Mouse (Mus musculus) limb, embryonic 12.5 days (tissue): Measurements from ENCODE around the gene Lemd2. TPM values are rescaled to one million over a fixed set of nuclear protein-coding genes. Genes with fewer than 3 reads are reported as not detected.
"Not testable (repeated sequence)": the region's sequence is repeated elsewhere in the genome, so short reads cannot be mapped to it uniquely, and the experiment has no call there.

Source experiments
- ATAC-seq: fragments of 200-750 bp; cut with Nextera tagmentation; 2 replicates; pipeline ENCODE4 v1.8.0; 2017; ENCODE audit warnings: low read depth, moderate TSS enrichment; ENCODE audit not compliant: insufficient number of reproducible peaks, insufficient read depth, low FRiP score, low TSS enrichment
- H3K27ac ChIP-seq: fragments of 300-500 bp; sonication (generic); 2 replicates; pipeline ENCODE4 v1.5.1; 2016; ENCODE audit warnings: mild to moderate bottlenecking, moderate library complexity
- H3K27me3 ChIP-seq: fragments of 300-500 bp; sonication (generic); 2 replicates; pipeline ENCODE4 v1.6.1; 2016; ENCODE audit warnings: mild to moderate bottlenecking, moderate library complexity
- H3K36me3 ChIP-seq: fragments of 300-500 bp; sonication (generic); 2 replicates; pipeline ENCODE4 v1.6.1; 2016; ENCODE audit warnings: mild to moderate bottlenecking, moderate library complexity
- H3K4me1 ChIP-seq: fragments of 300-500 bp; sonication (generic); replicated peaks from 2 replicates; pipeline ENCODE4 v1.6.1; 2016
- H3K4me2 ChIP-seq: fragments of 300-500 bp; sonication (generic); 2 replicates; pipeline ENCODE4 v1.6.1; 2016; ENCODE audit warnings: mild to moderate bottlenecking, moderate library complexity
- H3K4me3 ChIP-seq: fragments of 300-500 bp; sonication (generic); replicated peaks from 2 replicates; pipeline ENCODE4 v1.5.1; 2016; ENCODE audit warnings: mild to moderate bottlenecking
- H3K9ac ChIP-seq: fragments of 300-500 bp; sonication (generic); replicated peaks from 2 replicates; pipeline ENCODE4 v1.6.1; 2016; ENCODE audit warnings: mild to moderate bottlenecking, moderate library complexity
- H3K9me3 ChIP-seq: fragments of 300-500 bp; sonication (generic); 2 replicates; pipeline ENCODE4 v1.6.1; 2016; ENCODE audit warnings: mild to moderate bottlenecking, moderate library complexity
- WGBS: fragments of 180-500 bp; shearing (Covaris S2); methylation state at CpG from one replicate; pipeline ENCODE4 v1.1.7; 2016; 5-methylcytosine and 5-hydroxymethylcytosine counted together
- polyA plus RNA-seq: library from polyadenylated mRNA; unstranded; fragments of >200 nt; fragmentation: Nextera tagmentation; extraction: Ambion mirVana; gene quantifications from 2 replicates; pipeline ENCODE4 v1.2.1, GENCODE M21; 2016

Lemd2 gene
- polyA plus RNA-seq, 1 experiment from 2014 or later, result 31.0 TPM

- Histone ChIP-seq H3K4me2 (no peak overlapping the region), H3K4me1 (peaks cover 14% of the 10 kb centered on the region), H3K27me3 (peaks cover 6% of the 10 kb centered on the region; the same call in 1 of the 2 replicates), H3K9me3 (no peaks in the 10 kb centered on the region), H3K9ac (no peak overlapping the region), H3K36me3 (no peaks in the 10 kb centered on the region), H3K27ac (no peak overlapping the region), H3K4me3 (no peak overlapping the region)
- WGBS, result 45% methylated on average over 8 of the region's 8 CpGs
- ATAC-seq, result no peak
These were observed 34.4 kb upstream of the Lemd2 start for GRCm38 (mm10) chr17:27238637-27239036.

GRCm38 (mm10) chr17:27237731-27238130 lies 33.5 kb upstream of the Lemd2 start:
- no peaks in the 10 kb centered on the region for H3K36me3 ChIP-seq
- H3K9me3 ChIP-seq, result no peaks in the 10 kb centered on the region
- H3K9ac ChIP-seq, result no peak overlapping the region
- no peak overlapping the region for H3K4me2 ChIP-seq
- H3K4me1 ChIP-seq, result peaks cover 14% of the 10 kb centered on the region
- H3K4me3 ChIP-seq, result no peak overlapping the region
- ATAC-seq, result no peak
- 77% methylated on average over 8 of the region's 8 CpGs for WGBS
- H3K27me3 ChIP-seq, result peaks cover 2% of the 10 kb centered on the region; the same call in 1 of the 2 replicates
- H3K27ac ChIP-seq, result no peak overlapping the region

- WGBS, result 79% methylated on average over 7 of the region's 7 CpGs
- Histone ChIP-seq H3K9me3 (no peaks in the 10 kb centered on the region), H3K27ac (no peak overlapping the region), H3K27me3 (peaks cover 3% of the 10 kb centered on the region; the same call in 1 of the 2 replicates), H3K4me1 (no peaks in the 10 kb centered on the region), H3K4me3 (no peak overlapping the region), H3K36me3 (no peaks in the 10 kb centered on the region), H3K9ac (no peak overlapping the region), H3K4me2 (no peak overlapping the region)
- no peak for ATAC-seq
These were observed 29.0 kb upstream of the Lemd2 start for GRCm38 (mm10) chr17:27233298-27233697.

GRCm38 (mm10) chr17:27232176-27232575 lies 27.9 kb upstream of the Lemd2 start:
- no peaks in the 10 kb centered on the region for H3K9me3 ChIP-seq
- H3K4me1 ChIP-seq, result no peaks in the 10 kb centered on the region
- ATAC-seq, result no peak
- no peaks in the 10 kb centered on the region for H3K36me3 ChIP-seq
- no peak overlapping the region for H3K27ac ChIP-seq
- H3K27me3 ChIP-seq, result peaks cover 3% of the 10 kb centered on the region; the same call in 1 of the 2 replicates
- WGBS, result 75% methylated on average over 3 of the region's 3 CpGs
- H3K4me2 ChIP-seq, result no peak overlapping the region
- no peak overlapping the region for H3K4me3 ChIP-seq
- H3K9ac ChIP-seq, result no peak overlapping the region

GRCm38 (mm10) chr17:27231586-27231985 lies 27.3 kb upstream of the Lemd2 start:
- not testable (repeated sequence) for H3K4me1 ChIP-seq, H3K36me3 ChIP-seq, H3K9me3 ChIP-seq, H3K27me3 ChIP-seq, H3K27ac ChIP-seq, H3K9ac ChIP-seq, ATAC-seq, H3K4me2 ChIP-seq, H3K4me3 ChIP-seq
- 91% methylated on average over 4 of the region's 4 CpGs for WGBS

GRCm38 (mm10) chr17:27231146-27231503 lies 26.9 kb upstream of the Lemd2 start:
- no peaks in the 10 kb centered on the region for H3K9me3 ChIP-seq
- no peak overlapping the region for H3K9ac ChIP-seq
- no peak overlapping the region for H3K4me3 ChIP-seq
- H3K4me2 ChIP-seq, result no peak overlapping the region
- WGBS, result 68% methylated on average over 6 of the region's 6 CpGs
- no peak overlapping the region for H3K27ac ChIP-seq
- no peaks in the 10 kb centered on the region for H3K36me3 ChIP-seq
- no peak for ATAC-seq
- H3K4me1 ChIP-seq, result no peaks in the 10 kb centered on the region
- H3K27me3 ChIP-seq, result peaks cover 3% of the 10 kb centered on the region; the same call in 1 of the 2 replicates

GRCm38 (mm10) chr17:27230455-27231145 lies 26.3 kb upstream of the Lemd2 start:
- Histone ChIP-seq H3K4me2 (no peak overlapping the region), H3K27me3 (peaks cover 3% of the 10 kb centered on the region; the same call in 1 of the 2 replicates), H3K27ac (no peak overlapping the region), H3K9ac (no peak overlapping the region), H3K9me3 (no peaks in the 10 kb centered on the region), H3K36me3 (no peaks in the 10 kb centered on the region), H3K4me1 (no peaks in the 10 kb centered on the region), H3K4me3 (no peak overlapping the region)
- whole genome bisulfite sequencing, result 54% methylated on average over 8 of the region's 8 CpGs
- ATAC-seq, result no peak

GRCm38 (mm10) chr17:27229710-27230454 lies 25.6 kb upstream of the Lemd2 start:
- no peaks in the 10 kb centered on the region for H3K36me3 ChIP-seq
- peaks cover 3% of the 10 kb centered on the region; the same call in 1 of the 2 replicates for H3K27me3 ChIP-seq
- no peak for ATAC-seq
- no peak overlapping the region for H3K4me3 ChIP-seq
- H3K9me3 ChIP-seq, result no peaks in the 10 kb centered on the region
- H3K4me1 ChIP-seq, result no peaks in the 10 kb centered on the region
- H3K4me2 ChIP-seq, result no peak overlapping the region
- WGBS, result 32% methylated on average over 14 of the region's 14 CpGs
- H3K27ac ChIP-seq, result no peak overlapping the region
- no peak overlapping the region for H3K9ac ChIP-seq

- 26% methylated on average over 11 of the region's 11 CpGs for WGBS
- ATAC-seq, result no peak
- no peaks in the 10 kb centered on the region for H3K9me3 ChIP-seq
These were observed 24.1 kb upstream of the Lemd2 start for GRCm38 (mm10) chr17:27228216-27228915.

GRCm38 (mm10) chr17:27227258-27227657 lies 23.0 kb upstream of the Lemd2 start:
- no peak for ATAC-seq
- peaks cover 8% of the 10 kb centered on the region; the same call in 1 of the 2 replicates for H3K9me3 ChIP-seq
- H3K27me3 ChIP-seq, result peaks cover 3% of the 10 kb centered on the region; the same call in 1 of the 2 replicates
- 72% methylated on average over 7 of the region's 7 CpGs for WGBS
- no peak overlapping the region for H3K4me2 ChIP-seq
- no peaks in the 10 kb centered on the region for H3K36me3 ChIP-seq
- no peak overlapping the region for H3K27ac ChIP-seq
- no peaks in the 10 kb centered on the region for H3K4me1 ChIP-seq
- H3K4me3 ChIP-seq, result no peak overlapping the region
- no peak overlapping the region for H3K9ac ChIP-seq

More at GRCm38 (mm10) chr17:27228216-27228915, 24.1 kb upstream of the Lemd2 start:
- Histone ChIP-seq H3K4me3 (no peak overlapping the region), H3K9ac (no peak overlapping the region), H3K4me1 (no peaks in the 10 kb centered on the region), H3K36me3 (no peaks in the 10 kb centered on the region), H3K27ac (no peak overlapping the region), H3K27me3 (peaks cover 3% of the 10 kb centered on the region; the same call in 1 of the 2 replicates), H3K4me2 (no peak overlapping the region)

GRCm38 (mm10) chr17:27226701-27227100 lies 22.4 kb upstream of the Lemd2 start:
- no peak overlapping the region for H3K4me3 ChIP-seq
- peaks cover 8% of the 10 kb centered on the region; the same call in 1 of the 2 replicates for H3K9me3 ChIP-seq
- peaks cover 3% of the 10 kb centered on the region; the same call in 1 of the 2 replicates for H3K27me3 ChIP-seq
- WGBS, result 34% methylated on average over 3 of the region's 3 CpGs
- no peaks in the 10 kb centered on the region for H3K36me3 ChIP-seq
- no peak overlapping the region for H3K27ac ChIP-seq
- no peak for ATAC-seq
- H3K4me1 ChIP-seq, result no peaks in the 10 kb centered on the region
- no peak overlapping the region for H3K4me2 ChIP-seq
- no peak overlapping the region for H3K9ac ChIP-seq
